Mouse (Mus musculus) lung, adult 10 weeks (tissue): ENCODE data around the gene Pthlh. TPM values are rescaled to one million over a fixed set of nuclear protein-coding genes. Genes with fewer than 3 reads are reported as not detected.

Experiments
- polyA plus RNA-seq: library from polyadenylated mRNA; stranded (reverse); fragments of 350-450 nt; fragmentation: Illumina TruSeq; extraction: RNeasy Lipid Tissue Mini Kit (QIAGEN cat#74804); gene quantifications from one replicate; pipeline ENCODE4 v1.2.3, GENCODE M21; 2014; ENCODE audit warnings: low read depth, low replicate concordance; ENCODE audit not compliant: insufficient read depth

Gene Pthlh
- 1.1 TPM for polyA plus RNA-seq

DNA sequence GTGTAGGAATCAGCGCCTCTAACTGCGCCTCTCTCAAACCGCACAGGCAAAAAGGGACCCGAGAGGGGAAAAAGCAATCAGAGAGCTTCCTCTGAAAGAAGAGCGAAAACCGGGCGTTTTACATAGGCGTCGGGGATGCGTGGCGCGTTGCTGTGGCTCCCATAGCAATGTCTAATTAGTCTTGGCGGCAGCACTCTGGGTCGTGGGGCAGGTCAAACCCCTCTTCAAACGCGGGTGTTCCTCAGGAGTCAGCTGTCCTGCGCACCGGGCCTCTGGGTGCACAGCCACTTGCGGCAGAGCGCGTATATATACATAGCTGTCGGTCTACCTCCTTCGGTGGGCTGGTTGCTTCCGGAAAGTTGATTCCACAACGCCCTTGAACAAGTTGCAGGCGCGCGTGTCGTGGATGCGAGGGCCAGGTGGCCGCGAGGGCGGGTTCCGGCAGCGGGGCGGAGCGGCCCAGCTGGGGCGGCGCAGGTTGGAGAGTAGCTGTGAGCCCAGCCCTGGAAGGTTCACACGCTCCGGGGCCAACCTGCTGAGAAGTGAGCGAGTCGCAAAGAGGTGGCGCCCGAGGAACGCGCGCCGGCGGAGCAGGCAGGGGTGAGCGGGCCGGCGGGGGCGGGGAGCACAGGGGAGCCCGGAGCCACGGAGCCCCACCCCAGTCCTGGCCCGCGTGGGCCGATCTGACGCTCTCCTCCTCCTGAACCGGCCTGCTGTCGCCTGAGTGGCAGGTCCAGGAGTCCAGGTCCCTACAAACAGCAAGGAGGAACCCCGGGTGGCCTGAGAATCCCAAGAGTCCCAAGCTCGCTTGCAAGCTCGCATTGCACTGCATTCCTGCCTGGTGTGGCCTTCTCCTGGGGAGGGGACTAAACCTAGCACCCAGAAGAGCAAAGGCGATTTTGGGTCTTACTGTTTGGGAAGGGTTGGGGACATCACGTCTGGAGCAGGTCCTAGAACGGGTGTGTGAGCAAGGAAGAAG is at the start of gene Pthlh:
Gene Pthlh (minus strand): TSS at position 597 of the 979 bp plus-strand sequence.

Other genes with a start within 250 kb of the Pthlh start
- 0.83 TPM for gene Rep15, start 231.6 kb downstream of the Pthlh start, polyA plus RNA-seq
- gene Mrps35, start 221.4 kb downstream of the Pthlh start, polyA plus RNA-seq = 43.9 TPM
- gene Mansc4, start 177.2 kb downstream of the Pthlh start, polyA plus RNA-seq = not detected
- 4.3 TPM for gene Klhl42, start 172.8 kb downstream of the Pthlh start, polyA plus RNA-seq
- gene Ccdc91, start 211.6 kb upstream of the Pthlh start, polyA plus RNA-seq = 22.5 TPM